Mouse (Mus musculus) erythroid progenitor cell, adult 5-6 weeks (primary cell): ENCODE results near the gene Bsg. TPM values are rescaled to one million over a fixed set of nuclear protein-coding genes. Genes with fewer than 3 reads are reported as not detected.
"Not testable (repeated sequence)": the region's sequence is repeated elsewhere in the genome, so short reads cannot be mapped to it uniquely, and the experiment has no call there.

Experiments used
- ATAC-seq: replicated peaks from 2 replicates; pipeline ENCODE4 v1.8.0; 2016; ENCODE audit warnings: moderate number of reproducible peaks, mild to moderate bottlenecking, moderate TSS enrichment, inconsistent platforms; ENCODE audit not compliant: poor library complexity, low FRiP score, severe bottlenecking
- total RNA-seq, 2 experiments: library from RNA; stranded (forward) in 1 of 2; stranded (reverse) in 1 of 2; fragments of 150-400 nt in 1 of 2; fragments of 186-747, 209-891 nt in 1 of 2; gene quantifications; 2 replicates each; pipeline versions ENCODE4 v1.2.3 to v1.2.4; 2015 to 2017; ENCODE audit warnings: low replicate concordance in 2 of 2

Bsg gene
- total RNA-seq, 2 experiments from 2014 or later = 1,328 to 1,896 TPM

DNA sequence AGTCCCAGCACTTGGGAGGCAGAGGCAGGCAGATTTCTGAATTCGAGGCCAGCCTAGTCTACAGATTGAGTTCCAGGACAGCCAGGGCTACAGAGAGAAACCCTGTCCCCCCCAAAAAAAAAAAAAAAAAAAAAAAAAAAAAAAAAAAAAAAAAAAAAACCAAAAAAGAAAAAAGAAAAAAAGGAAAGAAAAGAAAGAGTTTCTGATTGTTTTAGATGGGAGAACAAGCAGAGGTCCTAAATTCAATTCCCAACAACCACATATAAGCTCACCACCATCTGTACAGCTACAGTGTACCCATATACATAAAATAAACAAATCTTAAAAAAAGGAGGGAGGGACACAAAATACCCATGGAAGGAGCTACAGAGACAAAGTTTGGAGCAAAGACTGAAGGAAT, 55.4 kb downstream of the Bsg start:
- not testable (repeated sequence) for ATAC-seq

GRCm38 (mm10) chr10:79760603-79761143, 56.4 kb downstream of the Bsg start:
- ATAC-seq = no peak

Other genes with a start within 250 kb of the Bsg start
- not detected in 2 replicates for gene Vmn2r83, start 235.8 kb upstream of the Bsg start, total RNA-seq (2015; ENCODE audit: low replicate concordance)
- gene Vmn2r83, start 235.8 kb upstream of the Bsg start, total RNA-seq (2017; ENCODE audit: low replicate concordance) = not detected in 2 replicates
- 2.5 TPM in 1 of 2 replicates, not detected in the other for gene Plpp2, start 170.7 kb upstream of the Bsg start, total RNA-seq (2015; ENCODE audit: low replicate concordance)
- gene Plpp2, start 170.7 kb upstream of the Bsg start, total RNA-seq (2017; ENCODE audit: low replicate concordance) = not detected in 2 replicates
- not detected in 2 replicates for gene Mier2, start 149.3 kb upstream of the Bsg start, total RNA-seq (2015; ENCODE audit: low replicate concordance)
- 0.77 TPM in 1 of 2 replicates, not detected in the other for gene Mier2, start 149.3 kb upstream of the Bsg start, total RNA-seq (2017; ENCODE audit: low replicate concordance)
- not detected in 2 replicates for gene Theg, start 117.2 kb upstream of the Bsg start, total RNA-seq (2015; ENCODE audit: low replicate concordance)
- not detected in 2 replicates for gene Theg, start 117.2 kb upstream of the Bsg start, total RNA-seq (2017; ENCODE audit: low replicate concordance)
- not detected in 2 replicates for gene C2cd4c, start 90.5 kb upstream of the Bsg start, total RNA-seq (2015; ENCODE audit: low replicate concordance)
- gene C2cd4c, start 90.5 kb upstream of the Bsg start, total RNA-seq (2017; ENCODE audit: low replicate concordance) = not detected in 2 replicates
- not detected in 2 replicates for gene Shc2, start 66.6 kb upstream of the Bsg start, total RNA-seq (2015; ENCODE audit: low replicate concordance)
- gene Shc2, start 66.6 kb upstream of the Bsg start, total RNA-seq (2017; ENCODE audit: low replicate concordance) = not detected in 2 replicates
- not detected in 2 replicates for gene Odf3l2, start 58.8 kb upstream of the Bsg start, total RNA-seq (2015; ENCODE audit: low replicate concordance)
- not detected in 2 replicates for gene Odf3l2, start 58.8 kb upstream of the Bsg start, total RNA-seq (2017; ENCODE audit: low replicate concordance)
- not detected in 2 replicates for gene Madcam1, start 39.9 kb upstream of the Bsg start, total RNA-seq (2015; ENCODE audit: low replicate concordance)
- not detected in 2 replicates for gene Madcam1, start 39.9 kb upstream of the Bsg start, total RNA-seq (2017; ENCODE audit: low replicate concordance)
- 12.2 and 15.9 TPM in 2 replicates for gene Tpgs1, start 35.1 kb upstream of the Bsg start, total RNA-seq (2015; ENCODE audit: low replicate concordance)
- gene Tpgs1, start 35.1 kb upstream of the Bsg start, total RNA-seq (2017; ENCODE audit: low replicate concordance) = 1.9 and 8.3 TPM in 2 replicates
- 42.2 and 66.7 TPM in 2 replicates for gene Cdc34, start 22.3 kb upstream of the Bsg start, total RNA-seq (2015; ENCODE audit: low replicate concordance)
- 82.7 and 87.2 TPM in 2 replicates for gene Cdc34, start 22.3 kb upstream of the Bsg start, total RNA-seq (2017; ENCODE audit: low replicate concordance)
- not detected in 2 replicates for gene Gzmm, start 15.5 kb upstream of the Bsg start, total RNA-seq (2015; ENCODE audit: low replicate concordance)
- not detected in 2 replicates for gene Gzmm, start 15.5 kb upstream of the Bsg start, total RNA-seq (2017; ENCODE audit: low replicate concordance)
- not detected in 2 replicates for gene Hcn2, start 12.1 kb downstream of the Bsg start, total RNA-seq (2015; ENCODE audit: low replicate concordance)
- gene Hcn2, start 12.1 kb downstream of the Bsg start, total RNA-seq (2017; ENCODE audit: low replicate concordance) = not detected in 2 replicates
- 8.0 TPM in 1 of 2 replicates, not detected in the other for gene Polrmt, start 42.1 kb downstream of the Bsg start, total RNA-seq (2015; ENCODE audit: low replicate concordance)
- 0.64 and 4.4 TPM in 2 replicates for gene Polrmt, start 42.1 kb downstream of the Bsg start, total RNA-seq (2017; ENCODE audit: low replicate concordance)
- gene Fgf22, start 50.6 kb downstream of the Bsg start, total RNA-seq (2015; ENCODE audit: low replicate concordance) = not detected in 2 replicates
- not detected in 2 replicates for gene Fgf22, start 50.6 kb downstream of the Bsg start, total RNA-seq (2017; ENCODE audit: low replicate concordance)
- 40.0 and 58.7 TPM in 2 replicates for gene Rnf126, start 62.5 kb downstream of the Bsg start, total RNA-seq (2015; ENCODE audit: low replicate concordance)
- gene Rnf126, start 62.5 kb downstream of the Bsg start, total RNA-seq (2017; ENCODE audit: low replicate concordance) = 18.3 and 19.4 TPM in 2 replicates
- 5.4 TPM in 1 of 2 replicates, not detected in the other for gene Fstl3, start 72.8 kb downstream of the Bsg start, total RNA-seq (2015; ENCODE audit: low replicate concordance)
- 0.38 and 1.3 TPM in 2 replicates for gene Fstl3, start 72.8 kb downstream of the Bsg start, total RNA-seq (2017; ENCODE audit: low replicate concordance)
- gene Prss57, start 86.5 kb downstream of the Bsg start, total RNA-seq (2015; ENCODE audit: low replicate concordance) = 25.6 and 44.0 TPM in 2 replicates
- gene Prss57, start 86.5 kb downstream of the Bsg start, total RNA-seq (2017; ENCODE audit: low replicate concordance) = 1.1 and 6.5 TPM in 2 replicates
- 8.8 and 16.2 TPM in 2 replicates for gene Palm, start 89.1 kb downstream of the Bsg start, total RNA-seq (2015; ENCODE audit: low replicate concordance)
- 2.0 and 9.2 TPM in 2 replicates for gene Palm, start 89.1 kb downstream of the Bsg start, total RNA-seq (2017; ENCODE audit: low replicate concordance)
- not detected in 2 replicates for gene Misp, start 116.5 kb downstream of the Bsg start, total RNA-seq (2015; ENCODE audit: low replicate concordance)
- not detected in 2 replicates for gene Misp, start 116.5 kb downstream of the Bsg start, total RNA-seq (2017; ENCODE audit: low replicate concordance)
- gene Ptbp1, start 149.9 kb downstream of the Bsg start, total RNA-seq (2015; ENCODE audit: low replicate concordance) = 134 and 185 TPM in 2 replicates
- gene Ptbp1, start 149.9 kb downstream of the Bsg start, total RNA-seq (2017; ENCODE audit: low replicate concordance) = 89.3 and 94.7 TPM in 2 replicates
- 247 and 296 TPM in 2 replicates for gene Prtn3, start 170.0 kb downstream of the Bsg start, total RNA-seq (2015; ENCODE audit: low replicate concordance)
- gene Prtn3, start 170.0 kb downstream of the Bsg start, total RNA-seq (2017; ENCODE audit: low replicate concordance) = 52.3 and 54.7 TPM in 2 replicates
- 0.84 TPM in 1 of 2 replicates, not detected in the other for gene Plppr3, start 170.1 kb downstream of the Bsg start, total RNA-seq (2015; ENCODE audit: low replicate concordance)
- gene Plppr3, start 170.1 kb downstream of the Bsg start, total RNA-seq (2017; ENCODE audit: low replicate concordance) = 0.83 and 1.7 TPM in 2 replicates
- 613 and 617 TPM in 2 replicates for gene Elane, start 181.8 kb downstream of the Bsg start, total RNA-seq (2015; ENCODE audit: low replicate concordance)
- gene Elane, start 181.8 kb downstream of the Bsg start, total RNA-seq (2017; ENCODE audit: low replicate concordance) = 146 and 166 TPM in 2 replicates
- gene Cfd, start 186.4 kb downstream of the Bsg start, total RNA-seq (2015; ENCODE audit: low replicate concordance) = not detected in 2 replicates
- gene Cfd, start 186.4 kb downstream of the Bsg start, total RNA-seq (2017; ENCODE audit: low replicate concordance) = not detected in 2 replicates
- gene Med16, start 204.4 kb downstream of the Bsg start, total RNA-seq (2015; ENCODE audit: low replicate concordance) = 5.9 and 17.7 TPM in 2 replicates
- 8.0 and 9.1 TPM in 2 replicates for gene Med16, start 204.4 kb downstream of the Bsg start, total RNA-seq (2017; ENCODE audit: low replicate concordance)
- gene Gm26602, start 206.4 kb downstream of the Bsg start, total RNA-seq (2015; ENCODE audit: low replicate concordance) = not detected in 2 replicates
- 22.8 TPM in 1 of 2 replicates, not detected in the other for gene Gm26602, start 206.4 kb downstream of the Bsg start, total RNA-seq (2017; ENCODE audit: low replicate concordance)
- gene Kiss1r, start 212.5 kb downstream of the Bsg start, total RNA-seq (2015; ENCODE audit: low replicate concordance) = not detected in 2 replicates
- gene Kiss1r, start 212.5 kb downstream of the Bsg start, total RNA-seq (2017; ENCODE audit: low replicate concordance) = not detected in 2 replicates
- 60.2 and 65.4 TPM in 2 replicates for gene R3hdm4, start 216.7 kb downstream of the Bsg start, total RNA-seq (2015; ENCODE audit: low replicate concordance)
- gene R3hdm4, start 216.7 kb downstream of the Bsg start, total RNA-seq (2017; ENCODE audit: low replicate concordance) = 37.4 and 45.8 TPM in 2 replicates
- gene Arid3a, start 222.6 kb downstream of the Bsg start, total RNA-seq (2015; ENCODE audit: low replicate concordance) = 4.2 and 9.7 TPM in 2 replicates
- 4.8 and 8.6 TPM in 2 replicates for gene Arid3a, start 222.6 kb downstream of the Bsg start, total RNA-seq (2017; ENCODE audit: low replicate concordance)